In the genomic region with DNA sequence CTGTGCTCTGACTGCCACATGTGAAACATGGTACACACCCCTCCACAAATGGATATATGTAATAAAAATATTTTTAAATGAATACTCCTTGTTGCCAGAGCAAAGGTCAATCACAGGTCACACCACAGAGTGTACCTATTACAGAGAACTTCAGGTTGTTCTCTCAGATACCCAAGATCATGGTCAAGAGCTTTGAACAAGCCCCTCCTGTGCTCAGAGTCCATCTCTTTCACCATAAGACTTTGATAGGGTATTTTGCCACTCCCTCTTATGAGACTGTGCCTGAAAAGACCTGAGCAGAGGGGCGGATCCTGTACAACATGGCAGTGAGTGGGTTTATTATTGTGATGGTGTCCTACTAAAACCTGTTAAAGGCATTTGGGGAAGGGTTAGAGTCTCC, we compare ENCODE assay signal across 13 mouse cellular contexts.
"Had no signal": no experiment of that assay in that cellular context is flagged by ENCODE, and none has a peak within 500 bp of the region (broad histone marks: within the 10 kb centered on the region; RNA-seq: fewer than 3 reads in every experiment).

No protein-coding gene starts in this region.

- H3K4me3 ChIP-seq: megakaryocyte, embryonic 14.5 days; midbrain, embryonic 13.5 days; midbrain, embryonic 15.5 days; neural tube, embryonic 12.5 days; stomach, embryonic 15.5 days had no signal

- DNase-seq: lung, postnatal 4 days; right cerebral cortex, postnatal 25 days; right cerebral cortex, postnatal 4 days; thymus, adult 18-20 months; thymus, postnatal 14 days; thymus, postnatal 36 days had no signal

- H3K4me1 ChIP-seq: megakaryocyte, embryonic 14.5 days; neural tube, embryonic 12.5 days; stomach, embryonic 15.5 days had no signal

- H3K9me3 ChIP-seq: megakaryocyte, embryonic 14.5 days; midbrain, embryonic 13.5 days; midbrain, embryonic 15.5 days; neural tube, embryonic 12.5 days; stomach, embryonic 15.5 days had no signal

- H3K27ac ChIP-seq: midbrain, embryonic 13.5 days; midbrain, embryonic 15.5 days; neural tube, embryonic 12.5 days; stomach, embryonic 15.5 days had no signal

- H3K27me3 ChIP-seq: megakaryocyte, embryonic 14.5 days; midbrain, embryonic 13.5 days; midbrain, embryonic 15.5 days; neural tube, embryonic 12.5 days; stomach, embryonic 15.5 days had no signal

- H3K36me3 ChIP-seq: midbrain, embryonic 13.5 days; midbrain, embryonic 15.5 days; neural tube, embryonic 12.5 days; stomach, embryonic 15.5 days had no signal

- H3K4me2 ChIP-seq: lung, embryonic 14.5 days; midbrain, embryonic 11.5 days; midbrain, embryonic 13.5 days; midbrain, embryonic 15.5 days; neural tube, embryonic 12.5 days; stomach, embryonic 15.5 days had no signal

- H3K9ac ChIP-seq: lung, embryonic 14.5 days; midbrain, embryonic 13.5 days; midbrain, embryonic 15.5 days; neural tube, embryonic 12.5 days; stomach, embryonic 15.5 days had no signal

- ATAC-seq: midbrain, embryonic 13.5 days; midbrain, embryonic 15.5 days had no signal
